Mouse (Mus musculus) Patski (cell line): ENCODE measurements around the gene Afmid. TPM values are rescaled to one million over a fixed set of nuclear protein-coding genes. Genes with fewer than 3 reads are reported as not detected.

Source experiments
- ATAC-seq: fragments of 100-300 bp; one replicate; pipeline ENCODE4 v1.8.0; 2021
- CTCF ChIA-PET: fragments of 350-600 bp; sonication (Branson Sonifier 250); formaldehyde crosslinking; loops from one replicate; lab custom pipeline; 2022; ENCODE audit warnings: inconsistent platforms; lab: Charles Lee
- POLR2A ChIA-PET: fragments of 350-600 bp; sonication (Branson Sonifier 250); formaldehyde crosslinking; loops from one replicate; lab custom pipeline; 2022; ENCODE audit warnings: antibody characterized with exemption, inconsistent platforms; lab: Charles Lee
- DNase-seq: peaks from one replicate; pipeline ENCODE4 v3.0.0-alpha.2; 2011; ENCODE audit warnings: low read depth, low spot score
- H3K27me3 ChIP-seq: fragments of 371-371 bp; one replicate; pipeline ENCODE4 v1.5.1; 2021
- CTCF ChIP-seq: fragments of 100-300 bp; IDR thresholded peaks from one replicate; pipeline ENCODE4 v1.5.1; 2021
- in situ Hi-C: fragments of 300-500 bp; cut with MboI; formaldehyde crosslinking; loops from 3 replicates; pipeline ENCODE4 v1.11.1; 2018; ENCODE audit warnings: low pct_unique_long_range_greater_than_20kb, mixed read lengths
- polyA plus RNA-seq: library from polyadenylated mRNA; unstranded; gene quantifications from one replicate; pipeline ENCODE4 v1.2.3, GENCODE M21; 2021

Afmid gene
- polyA plus RNA-seq = 9.1 TPM

- CTCF ChIA-PET = interaction anchor here (1.0 to 2.4 kb wide), 7 partner anchors 11 to 116 kb away, joined by 3 to 19 read pairs (median 4); partner anchors contain the start of gene 6030468B19Rik
- in situ Hi-C loops = loop anchor here (5.0 kb wide), 1 partner anchor 118 kb away; no protein-coding TSS in a partner anchor
- DNase-seq (no peak), ATAC-seq (no peak)
- no peak for TF ChIP-seq CTCF
- POLR2A ChIA-PET = interaction anchor here (0.7 to 1.4 kb wide), 6 partner anchors 8 to 454 kb away, joined by 3 to 4 read pairs (median 3); no protein-coding TSS in a partner anchor
- no peaks in the 10 kb centered on the region for H3K27me3 ChIP-seq
Observed at GRCm38 (mm10) chr11:117825333-117826101, at the start of gene Afmid, which contains the start of gene Tk1. Gene Afmid (plus strand): TSS chr11:117825924. Gene Tk1 (minus strand): TSS chr11:117826092.

- DNase-seq (no peak), ATAC-seq (no peak)
- ChIA-PET POLR2A (no interaction called here), CTCF (no interaction called here)
- TF ChIP-seq CTCF = no peak
- in situ Hi-C loops = no loop called here
- no peaks in the 10 kb centered on the region for H3K27me3 ChIP-seq
Observed at GRCm38 (mm10) chr11:117776085-117776792, 49.5 kb upstream of the Afmid start.

- no peak for ATAC-seq
- in situ Hi-C loops = no loop called here
- CTCF ChIA-PET = interaction anchor here (1.2 kb wide), 1 partner anchor 11 kb away, joined by 4 read pairs; no protein-coding TSS in a partner anchor
Observed at GRCm38 (mm10) chr11:117777111-117777510, 48.6 kb upstream of the Afmid start.

GRCm38 (mm10) chr11:117778031-117778430 is 47.7 kb upstream of the Afmid start:
- DNase-seq (no peak), ATAC-seq (no peak)
- TF ChIP-seq CTCF = no peak
- POLR2A ChIA-PET = interaction anchor here (0.8 to 1.1 kb wide), 2 partner anchors 8 to 13 kb away, joined by 3 to 4 read pairs; no protein-coding TSS in a partner anchor
- in situ Hi-C loops = no loop called here
- no peaks in the 10 kb centered on the region for H3K27me3 ChIP-seq
- CTCF ChIA-PET = interaction anchor here (1.2 kb wide), 1 partner anchor 10 kb away, joined by 4 read pairs; no protein-coding TSS in a partner anchor

More at GRCm38 (mm10) chr11:117777111-117777510, 48.6 kb upstream of the Afmid start:
- TF ChIP-seq CTCF = no peak
- no peak for DNase-seq
- H3K27me3 ChIP-seq = no peaks in the 10 kb centered on the region
- POLR2A ChIA-PET = interaction anchor here (0.8 kb wide), 1 partner anchor 8 kb away, joined by 3 read pairs; no protein-coding TSS in a partner anchor

GRCm38 (mm10) chr11:117778851-117779433 is 46.8 kb upstream of the Afmid start:
- DNase-seq = no peak
- TF ChIP-seq CTCF = no peak
- in situ Hi-C loops = no loop called here
- ATAC-seq = no peak
- POLR2A ChIA-PET = interaction anchor here (1.1 kb wide), 1 partner anchor 14 kb away, joined by 4 read pairs; no protein-coding TSS in a partner anchor
- CTCF ChIA-PET = no interaction called here
- H3K27me3 ChIP-seq = no peaks in the 10 kb centered on the region

GRCm38 (mm10) chr11:117779434-117780198 is 46.1 kb upstream of the Afmid start:
- H3K27me3 ChIP-seq = no peaks in the 10 kb centered on the region
- TF ChIP-seq CTCF = no peak
- in situ Hi-C loops = loop anchor here (10.0 kb wide), 1 partner anchor 395 kb away; no protein-coding TSS in a partner anchor
- ATAC-seq (no peak), DNase-seq (no peak)
- ChIA-PET CTCF (no interaction called here), POLR2A (no interaction called here)

- ATAC-seq (no peak), DNase-seq (no peak)
- H3K27me3 ChIP-seq = no peaks in the 10 kb centered on the region
- CTCF ChIA-PET = no interaction called here
- TF ChIP-seq CTCF = no peak
- POLR2A ChIA-PET = no interaction called here
- in situ Hi-C loops = loop anchor here (10.0 kb wide), 1 partner anchor 395 kb away; no protein-coding TSS in a partner anchor
Observed at GRCm38 (mm10) chr11:117780199-117780515, 45.6 kb upstream of the Afmid start.

- ChIA-PET CTCF (interaction anchor here (1.3 kb wide), 1 partner anchor 71 kb away, joined by 3 read pairs; no protein-coding TSS in a partner anchor), POLR2A (interaction anchor here (0.7 kb wide), 1 partner anchor 434 kb away, joined by 3 read pairs; no protein-coding TSS in a partner anchor)
- TF ChIP-seq CTCF = no peak
- in situ Hi-C loops = loop anchor here (10.0 kb wide), 1 partner anchor 396 kb away; no protein-coding TSS in a partner anchor
- ATAC-seq (no peak), DNase-seq (peak; percentile 9)
- H3K27me3 ChIP-seq = no peaks in the 10 kb centered on the region
Observed at GRCm38 (mm10) chr11:117780582-117781111, 45.1 kb upstream of the Afmid start.

- in situ Hi-C loops = loop anchor here (10.0 kb wide), 1 partner anchor 397 kb away; no protein-coding TSS in a partner anchor
- ATAC-seq (no peak), DNase-seq (peak; percentile 65)
- POLR2A ChIA-PET = no interaction called here
- H3K27me3 ChIP-seq = no peaks in the 10 kb centered on the region
- CTCF ChIA-PET = interaction anchor here (1.3 kb wide), 1 partner anchor 71 kb away, joined by 3 read pairs; no protein-coding TSS in a partner anchor
- no peak for TF ChIP-seq CTCF
Observed at GRCm38 (mm10) chr11:117781199-117781821, 44.4 kb upstream of the Afmid start.
